Mouse (Mus musculus) right cerebral cortex, adult 2 months (tissue): ENCODE results near the gene Krt75.

Experiments used
- DNase-seq, 2 experiments: peaks; one replicate each; pipeline ENCODE4 v3.0.0; 2021 to 2022; ENCODE audit warnings: low spot score in 2 of 2

Krt75 gene

DNA sequence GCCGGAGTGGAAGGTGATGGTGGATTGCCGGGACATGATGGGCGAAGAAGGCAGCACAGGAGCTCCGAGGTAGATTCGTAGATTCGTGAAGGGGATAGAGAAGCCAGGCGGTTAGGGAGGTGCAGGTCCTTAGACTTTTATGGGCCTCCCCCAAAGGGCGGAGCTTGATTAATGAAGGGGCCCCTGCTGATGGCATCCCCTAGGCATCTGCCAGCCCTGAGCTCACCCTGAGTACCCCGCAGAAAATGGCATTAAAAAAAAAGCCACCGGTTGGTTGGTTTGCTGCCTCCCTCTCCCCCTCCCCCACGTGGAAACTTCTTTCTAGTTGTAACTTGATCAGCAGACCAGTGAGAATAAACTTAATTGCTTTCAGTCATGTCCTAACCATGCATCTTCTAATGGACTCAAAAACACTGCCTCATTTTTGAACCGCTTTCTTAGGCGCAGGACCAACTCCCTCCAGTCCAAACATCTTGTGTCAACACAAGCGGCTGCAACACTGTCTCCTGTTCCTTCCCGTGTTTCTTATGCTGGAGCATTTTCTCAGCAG is at the start of gene Krt75:
TSS of gene Krt75 (minus strand) at position 109 of the 550 bp plus-strand sequence.
- no peak for DNase-seq

DNA sequence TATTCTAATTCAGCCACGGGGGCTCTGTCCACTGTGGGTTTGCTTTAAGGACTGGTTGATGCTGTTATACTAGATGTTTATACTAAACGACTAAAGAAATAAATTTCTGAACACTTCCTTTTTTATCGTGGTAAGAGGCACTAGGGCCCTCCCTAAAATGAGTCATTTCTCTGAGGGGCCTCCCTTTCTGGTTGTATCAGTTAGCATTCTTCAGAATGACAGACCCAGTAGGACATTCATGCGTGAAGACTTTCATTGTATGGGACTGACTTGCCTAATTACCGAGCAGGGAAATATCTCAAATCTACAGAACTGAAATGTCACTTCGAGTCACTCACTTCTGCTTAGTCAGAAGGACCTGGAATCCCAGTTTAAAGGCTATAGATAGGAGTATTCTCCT is 25.4 kb upstream of the Krt75 start:
- DNase-seq, result no peak

DNA sequence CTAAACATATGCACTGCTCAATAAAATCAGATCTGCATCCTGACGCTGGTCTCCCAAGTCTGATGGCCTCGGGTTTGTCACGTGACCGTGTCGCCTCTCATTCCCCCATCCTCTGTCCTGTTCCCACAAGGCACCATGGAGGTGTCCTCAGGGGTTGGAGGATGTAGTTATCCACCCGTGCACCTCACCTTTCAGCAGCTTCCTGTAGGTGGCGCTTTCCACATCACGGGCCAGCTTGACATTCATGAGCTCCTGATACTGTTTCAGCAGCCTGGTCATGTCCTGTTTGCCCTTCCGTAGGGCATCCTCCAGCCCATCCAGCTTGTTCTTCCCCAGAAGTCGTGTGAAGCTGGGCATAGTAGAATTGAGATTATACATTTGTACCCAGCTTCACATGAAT is 14.5 kb upstream of the Krt75 start:
- DNase-seq, result no peak

GRCm38 (mm10) chr15:101584456-101584855 is 10.8 kb upstream of the Krt75 start:
- no peak for DNase-seq

GRCm38 (mm10) chr15:101583211-101583965 is 9.7 kb upstream of the Krt75 start:
- DNase-seq, result no peak

DNA sequence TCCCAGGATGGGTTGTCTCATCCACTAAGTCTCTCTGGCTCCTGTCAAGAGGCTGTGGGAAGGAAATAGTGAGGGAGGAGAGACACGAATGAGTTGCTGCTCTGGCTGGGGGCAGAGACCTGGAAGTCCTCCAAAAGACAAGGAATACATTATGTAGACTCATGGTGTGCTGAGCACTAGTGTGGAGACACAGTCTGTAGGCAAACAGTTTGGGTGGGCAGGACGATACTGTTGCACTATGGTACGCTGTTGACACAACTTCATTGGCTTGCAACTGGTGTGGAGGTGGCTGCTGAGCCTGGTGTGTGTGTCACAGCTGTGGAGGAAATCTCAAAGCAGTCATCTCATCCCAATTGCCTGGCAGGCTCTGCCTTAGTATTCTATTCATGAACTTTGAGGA is 8.0 kb upstream of the Krt75 start:
- DNase-seq, result peak; percentile 19 to 28

DNA sequence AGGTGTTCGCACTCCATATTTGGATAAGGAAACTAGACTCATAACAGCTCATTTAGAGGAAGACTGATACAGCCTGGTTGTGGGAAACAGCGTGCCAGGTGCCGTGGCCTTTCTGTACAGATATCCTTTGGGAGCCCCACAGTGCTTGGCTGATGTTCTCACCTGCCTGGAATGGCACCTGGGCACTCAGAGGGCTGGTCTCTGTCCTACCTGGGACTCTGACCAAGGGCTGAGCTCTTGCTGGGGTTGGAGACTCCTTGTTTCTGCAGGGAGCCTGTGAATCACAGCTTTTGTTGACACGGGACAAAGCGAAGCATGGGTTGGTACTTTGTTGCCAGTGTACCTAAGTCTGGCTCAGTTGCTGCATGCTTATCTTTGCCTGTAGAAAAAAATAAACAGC is 1.8 kb upstream of the Krt75 start:
- no peak for DNase-seq

DNA sequence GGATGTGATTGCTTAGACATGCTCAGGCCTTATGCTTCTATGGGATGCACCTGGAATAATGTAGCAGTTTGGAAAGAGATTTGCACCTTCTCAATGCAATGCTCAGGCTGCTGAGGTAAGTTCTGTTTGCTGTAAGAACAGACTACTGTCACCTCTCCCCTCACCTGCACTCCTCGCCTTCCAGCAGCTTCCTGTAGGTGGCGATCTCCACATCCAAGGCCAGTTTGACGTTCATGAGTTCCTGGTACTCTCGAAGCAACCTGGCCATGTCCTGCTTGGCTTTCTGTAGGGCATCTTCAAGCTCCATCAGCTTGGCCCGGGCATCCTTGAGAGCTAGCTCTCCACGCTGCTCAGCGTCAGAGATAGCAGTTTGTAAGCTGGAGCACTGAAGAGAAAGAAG is 5.9 kb downstream of the Krt75 start:
- DNase-seq, result no peak

DNA sequence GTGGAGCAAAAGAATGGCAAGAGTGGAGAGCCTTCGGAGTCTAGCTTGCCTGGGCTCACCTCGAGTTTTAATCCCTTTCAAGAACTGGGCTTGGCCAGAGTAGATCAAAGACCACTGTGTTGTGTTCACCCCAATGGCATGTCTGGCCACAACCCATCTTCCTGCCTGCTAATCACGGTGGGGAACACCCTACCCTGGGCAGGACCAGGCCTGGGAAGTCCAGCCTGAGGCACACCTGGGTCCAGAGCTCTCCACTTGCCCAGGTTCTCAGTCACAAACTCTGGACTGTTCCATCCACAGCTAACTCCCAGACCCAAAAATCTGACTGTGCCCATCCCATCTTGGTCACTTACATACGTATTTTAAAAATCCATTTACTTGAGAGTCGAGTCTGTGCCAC is 10.9 kb downstream of the Krt75 start, which contains the start of gene Krt90:
TSS of gene Krt90 (minus strand) at position 101 of the 400 bp plus-strand sequence.
- DNase-seq, result no peak

DNA sequence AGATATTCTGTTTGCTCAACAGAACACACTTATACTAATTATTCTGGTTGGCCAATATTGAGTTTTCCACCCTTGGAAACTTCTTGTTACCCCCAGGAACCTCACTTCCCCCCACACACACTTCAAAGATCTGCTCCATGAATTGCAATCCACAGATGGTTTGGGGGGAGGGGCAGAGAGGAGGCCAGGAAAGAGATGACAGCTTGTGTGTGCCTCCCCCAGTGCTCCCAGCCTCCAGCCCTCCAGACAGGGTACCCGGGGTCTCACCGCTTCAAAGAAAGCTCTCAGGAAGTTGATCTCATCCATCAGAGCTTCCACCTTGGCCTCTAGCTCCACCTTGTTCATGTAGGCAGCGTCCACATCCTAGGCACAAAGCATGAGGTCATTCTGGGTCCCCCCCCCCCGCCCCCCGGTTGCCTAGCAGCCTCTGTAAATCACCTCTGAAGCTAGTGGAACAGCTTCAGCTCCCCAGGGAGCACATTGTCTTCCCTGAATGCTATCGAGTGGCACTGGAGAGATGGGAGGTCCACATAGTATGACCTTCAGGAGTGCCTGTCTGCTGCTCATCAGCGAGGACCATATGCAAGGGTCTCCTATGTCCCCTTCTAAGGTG is 15.6 kb downstream of the Krt75 start:
- no peak for DNase-seq

GRCm38 (mm10) chr15:101553169-101553568 is 20.5 kb downstream of the Krt75 start:
- DNase-seq, result peak; percentile 27 to 29

- DNase-seq, result peak in 1 of 2 experiments; percentile 12
Measured at GRCm38 (mm10) chr15:101552188-101552587, 21.5 kb downstream of the Krt75 start.

DNA sequence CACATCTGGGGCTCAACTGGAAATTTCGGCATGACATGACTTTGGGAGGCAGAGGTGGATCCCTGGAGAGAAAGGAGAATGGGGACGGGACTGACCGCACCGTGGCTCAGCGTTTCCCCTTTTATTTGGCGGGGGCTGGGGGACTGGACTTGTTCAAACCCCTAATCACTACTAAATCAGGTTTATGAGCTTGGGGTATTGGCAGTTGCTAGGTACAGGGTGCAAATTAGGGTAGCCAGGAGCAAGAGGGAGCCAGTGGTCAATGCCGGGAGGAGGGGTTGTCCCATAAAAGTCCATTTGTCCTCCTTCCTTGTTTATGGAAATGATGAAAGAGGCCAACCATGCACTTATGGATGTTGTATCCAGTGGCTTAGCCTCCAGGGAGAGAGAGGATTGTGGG is 23.1 kb downstream of the Krt75 start, which contains the start of gene Krt82:
TSS of gene Krt82 (minus strand) at position 101 of the 400 bp plus-strand sequence.
- DNase-seq, result no peak

DNA sequence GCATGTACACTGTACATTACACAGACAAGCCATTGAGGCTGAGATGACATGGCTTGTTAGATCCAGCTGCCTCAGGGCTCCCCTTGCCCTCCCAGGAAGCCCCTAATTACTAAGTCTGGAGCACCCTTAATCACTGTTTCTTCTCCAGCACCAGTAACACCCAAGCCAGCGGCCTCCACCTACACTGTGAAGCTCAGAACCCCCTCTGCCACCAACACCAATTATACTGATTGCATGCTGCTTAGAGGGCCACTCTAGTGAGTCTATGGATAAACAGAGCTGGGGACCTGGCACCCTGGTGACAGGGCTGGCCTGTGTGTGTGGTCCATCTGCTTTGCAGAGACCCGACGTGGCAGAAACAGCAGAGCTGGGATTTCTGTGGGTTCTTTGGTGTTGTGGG is 29.2 kb downstream of the Krt75 start:
- DNase-seq, result no peak

GRCm38 (mm10) chr15:101542543-101542942 is 31.2 kb downstream of the Krt75 start:
- DNase-seq, result no peak

DNA sequence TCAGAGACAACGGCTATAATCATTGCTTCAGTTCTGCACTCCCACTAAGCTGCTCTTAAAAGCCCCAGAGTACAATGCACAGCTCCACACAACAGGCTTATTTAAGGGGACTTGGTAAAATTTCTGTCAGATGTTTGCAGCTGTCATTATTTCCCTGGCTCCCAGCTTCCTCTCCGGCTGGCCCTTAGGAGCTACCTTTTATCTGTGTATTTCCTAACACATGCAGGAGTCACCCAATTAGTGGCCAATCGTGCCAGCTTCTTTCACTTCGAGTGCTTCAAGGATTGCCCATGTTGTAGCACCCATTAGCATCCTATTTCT is 35.2 kb downstream of the Krt75 start:
- DNase-seq, result no peak

- no peak for DNase-seq
Measured at GRCm38 (mm10) chr15:101537864-101538579, 35.7 kb downstream of the Krt75 start.

DNA sequence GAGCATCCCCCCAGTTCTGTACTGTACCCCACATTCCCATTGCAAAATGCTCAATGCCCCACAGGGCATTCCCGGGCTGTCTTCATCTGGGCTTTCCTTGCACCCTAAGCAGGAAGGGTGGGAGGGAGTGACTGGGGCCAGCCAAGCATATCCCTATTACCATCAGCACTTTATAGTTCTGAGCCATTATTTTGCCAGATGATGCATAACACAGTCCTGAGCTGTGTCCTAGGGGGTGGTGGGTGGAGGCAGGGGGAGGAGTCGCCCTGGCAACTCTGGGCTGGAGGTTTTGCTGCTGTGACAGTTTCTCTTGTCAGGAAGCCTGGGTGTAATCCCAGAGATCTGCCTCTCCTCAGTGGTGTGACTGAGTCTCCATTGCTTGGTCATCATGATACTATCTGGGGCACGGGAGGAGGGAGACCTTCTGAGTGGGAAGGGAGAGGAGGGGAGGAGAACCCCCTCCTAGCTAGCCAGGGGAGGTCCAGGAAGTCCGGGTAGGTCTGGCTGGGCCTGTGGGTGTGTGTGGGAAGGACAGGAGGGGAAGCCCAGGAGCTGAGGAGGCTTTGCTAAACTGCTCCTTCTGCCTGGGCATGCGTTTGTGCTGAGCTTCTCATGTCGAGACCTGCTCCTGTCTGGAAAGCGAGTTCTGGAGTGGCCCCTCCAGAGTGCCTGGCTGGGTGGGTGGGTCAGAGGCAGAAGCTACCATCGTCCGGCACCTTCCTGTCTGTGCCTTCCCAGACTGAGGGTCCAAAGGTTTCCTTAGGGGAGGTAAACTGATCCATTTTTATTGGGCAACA is 37.5 kb downstream of the Krt75 start:
- DNase-seq, result peak; percentile 12 to 13

- DNase-seq, result no peak
Measured at GRCm38 (mm10) chr15:101532720-101533119, 41.0 kb downstream of the Krt75 start, which contains the start of gene Krt84. Krt84 (minus strand) TSS chr15:101532820.

GRCm38 (mm10) chr15:101522556-101523232 is 51.0 kb downstream of the Krt75 start:
- DNase-seq, result no peak

DNA sequence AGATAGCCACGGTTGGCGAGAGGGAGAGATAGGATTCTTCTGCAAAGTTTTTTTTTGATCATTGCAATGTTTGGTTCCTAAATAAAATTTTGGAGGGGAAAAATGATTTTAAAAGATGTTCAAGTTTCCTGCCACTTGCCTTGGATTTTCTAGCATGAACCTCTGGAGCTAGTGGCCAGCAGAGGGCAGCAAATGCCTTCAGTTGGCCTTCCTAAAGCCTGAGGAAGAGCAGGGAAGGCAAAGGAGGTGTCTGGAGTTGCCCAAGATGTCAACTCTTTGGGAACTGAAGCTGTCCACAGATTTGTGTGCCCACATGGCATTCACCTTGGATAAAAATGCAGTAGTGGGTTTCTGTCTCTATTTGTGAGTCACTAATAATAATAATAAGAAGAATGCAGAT is 53.9 kb downstream of the Krt75 start:
- peak; percentile 85 to 87 for DNase-seq
